Mouse (Mus musculus) stomach, postnatal 0 days (tissue): ENCODE results near the gene Jph2. TPM values are rescaled to one million over a fixed set of nuclear protein-coding genes. Genes with fewer than 3 reads are reported as not detected.

Experiments
- ATAC-seq: fragments of 200-750 bp; cut with Nextera tagmentation; 2 replicates; pipeline ENCODE4 v1.8.0; 2017; ENCODE audit not compliant: low FRiP score, low TSS enrichment
- DNase-seq: peaks from one replicate; pipeline ENCODE4 v3.0.0-alpha.2; 2016; ENCODE audit warnings: low spot score
- H3K27ac ChIP-seq: fragments of 300-500 bp; sonication (generic); replicated peaks from 2 replicates; pipeline ENCODE4 v1.5.1; 2014; ENCODE audit warnings: mild to moderate bottlenecking, control low read depth
- H3K27me3 ChIP-seq: fragments of 300-500 bp; sonication (generic); 2 replicates; pipeline ENCODE4 v1.6.1; 2014; ENCODE audit warnings: low read length; ENCODE audit not compliant: control insufficient read depth, insufficient read depth
- H3K36me3 ChIP-seq: fragments of 300-500 bp; sonication (generic); 2 replicates; pipeline ENCODE4 v1.6.1; 2014; ENCODE audit warnings: low read length, mixed read lengths; ENCODE audit not compliant: control insufficient read depth, insufficient read depth
- H3K4me1 ChIP-seq: fragments of 300-500 bp; sonication (generic); replicated peaks from 2 replicates; pipeline ENCODE4 v1.6.1; 2014; ENCODE audit warnings: antibody characterized with exemption; ENCODE audit not compliant: control insufficient read depth, insufficient read depth
- H3K4me2 ChIP-seq: fragments of 300-500 bp; sonication (generic); replicated peaks from 2 replicates; pipeline ENCODE4 v1.6.1; 2014; ENCODE audit warnings: low read depth, mild to moderate bottlenecking, control low read depth, moderate library complexity
- H3K4me3 ChIP-seq: fragments of 300-500 bp; sonication (generic); 2 replicates; pipeline ENCODE4 v1.5.1; 2014; ENCODE audit warnings: low read depth, low read length, control low read depth
- H3K9ac ChIP-seq: fragments of 300-500 bp; sonication (generic); 2 replicates; pipeline ENCODE4 v1.6.1; 2014; ENCODE audit warnings: mild to moderate bottlenecking, low read length, control low read depth, mixed read lengths
- H3K9me3 ChIP-seq: fragments of 300-500 bp; sonication (generic); 2 replicates; pipeline ENCODE4 v1.6.1; 2016; ENCODE audit warnings: low read length; ENCODE audit not compliant: control insufficient read depth
- CTCF ChIP-seq: IDR thresholded peaks from 2 replicates; pipeline ENCODE4 v1.5.1; 2016; ENCODE audit warnings: antibody characterized with exemption, low read depth, mild to moderate bottlenecking, moderate library complexity
- EP300 ChIP-seq: optimal IDR thresholded peaks from 2 replicates; pipeline ENCODE3; 2016; ENCODE audit warnings: antibody characterized with exemption
- WGBS: fragments of 180-500 bp; shearing (Covaris S2); extraction: QIAGEN DNeasy Blood & Tissue Kit; methylation state at CpG from one replicate; pipeline ENCODE4 v1.1.7; 2014; 5-methylcytosine and 5-hydroxymethylcytosine counted together
- polyA plus RNA-seq: library from polyadenylated mRNA; unstranded; fragments of >200 nt; fragmentation: Nextera tagmentation; extraction: Ambion mirVana; gene quantifications from 2 replicates; pipeline ENCODE4 v1.2.1, GENCODE M21; 2015

The Jph2 gene
- polyA plus RNA-seq, 1 experiment from 2014 or later = 13.9 TPM

- no peak for TF ChIP-seq CTCF
- TF ChIP-seq EP300 = no peak
These were observed 18.4 kb downstream of the Jph2 start for GRCm38 (mm10) chr2:163379366-163379765.

GRCm38 (mm10) chr2:163376082-163376481 lies 21.7 kb downstream of the Jph2 start:
- Histone ChIP-seq H3K4me3 (no peak overlapping the region), H3K9me3 (no peaks in the 10 kb centered on the region), H3K4me2 (no peak overlapping the region), H3K9ac (no peak overlapping the region), H3K27ac (no peak overlapping the region), H3K4me1 (no peaks in the 10 kb centered on the region), H3K27me3 (no peaks in the 10 kb centered on the region), H3K36me3 (no peaks in the 10 kb centered on the region)
- ATAC-seq (no peak), DNase-seq (no peak)
- 43% methylated on average over 32 of the region's 33 CpGs for WGBS
- TF ChIP-seq EP300 (no peak), CTCF (no peak)

More at GRCm38 (mm10) chr2:163379366-163379765, 18.4 kb downstream of the Jph2 start:
- Histone ChIP-seq H3K4me3 (no peak overlapping the region), H3K36me3 (no peaks in the 10 kb centered on the region), H3K9me3 (no peaks in the 10 kb centered on the region), H3K4me2 (no peak overlapping the region; the same call in 1 of the 2 replicates), H3K27ac (peak overlapping the region; percentile 65; the same call in 1 of the 2 replicates), H3K27me3 (no peaks in the 10 kb centered on the region), H3K9ac (no peak overlapping the region), H3K4me1 (no peaks in the 10 kb centered on the region)
- ATAC-seq (no peak), DNase-seq (no peak)
- 73% methylated on average over 5 of the region's 5 CpGs for WGBS

- H3K36me3 ChIP-seq = no peaks in the 10 kb centered on the region
- H3K27me3 ChIP-seq = no peaks in the 10 kb centered on the region
- H3K4me2 ChIP-seq = no peak overlapping the region
- no peaks in the 10 kb centered on the region for H3K4me1 ChIP-seq
- H3K9me3 ChIP-seq = no peaks in the 10 kb centered on the region
- H3K27ac ChIP-seq = no peak overlapping the region
- TF ChIP-seq CTCF (no peak), EP300 (no peak)
- H3K4me3 ChIP-seq = no peak overlapping the region
- DNase-seq (no peak), ATAC-seq (0 out of 2 replicates have a peak, but pooled peaks have one; percentile 13)
- 49% methylated on average over 35 of the region's 35 CpGs for WGBS
- H3K9ac ChIP-seq = no peak overlapping the region
These were observed 22.3 kb downstream of the Jph2 start for GRCm38 (mm10) chr2:163375468-163375867.

- ATAC-seq (no peak), DNase-seq (no peak)
- WGBS = 100% methylated on average over 1 of the region's 1 CpGs
- Histone ChIP-seq H3K36me3 (no peaks in the 10 kb centered on the region), H3K4me1 (no peaks in the 10 kb centered on the region), H3K9me3 (no peaks in the 10 kb centered on the region), H3K27me3 (no peaks in the 10 kb centered on the region), H3K9ac (no peak overlapping the region), H3K4me2 (no peak overlapping the region), H3K4me3 (no peak overlapping the region), H3K27ac (no peak overlapping the region)
- TF ChIP-seq EP300 = no peak
- TF ChIP-seq CTCF = no peak
These were observed 25.2 kb downstream of the Jph2 start for GRCm38 (mm10) chr2:163372627-163373026.

- H3K9me3 ChIP-seq = no peaks in the 10 kb centered on the region
- H3K4me1 ChIP-seq = 0 out of 2 replicates have a peak, but pooled peaks cover 2% of the 10 kb centered on the region
- H3K27ac ChIP-seq = peak overlapping the region; percentile 90
- ATAC-seq = peak; percentile 62; the same call in 1 of the 2 replicates
- no peak overlapping the region for H3K4me3 ChIP-seq
- no peaks in the 10 kb centered on the region for H3K27me3 ChIP-seq
- H3K36me3 ChIP-seq = no peaks in the 10 kb centered on the region
- DNase-seq = no peak
- 23% methylated on average over 4 of the region's 4 CpGs for WGBS
- TF ChIP-seq CTCF (no peak), EP300 (no peak)
- peak overlapping the region; percentile 18; the same call in 1 of the 2 replicates for H3K9ac ChIP-seq
- H3K4me2 ChIP-seq = no peak overlapping the region
These were observed 27.6 kb downstream of the Jph2 start for GRCm38 (mm10) chr2:163370175-163370574.

GRCm38 (mm10) chr2:163364785-163365541 lies 32.8 kb downstream of the Jph2 start:
- ATAC-seq (peak; percentile 33; the same call in 1 of the 2 replicates), DNase-seq (no peak)
- Histone ChIP-seq H3K4me1 (0 out of 2 replicates have a peak, but pooled peaks cover 2% of the 10 kb centered on the region), H3K4me3 (no peak overlapping the region), H3K36me3 (no peaks in the 10 kb centered on the region), H3K9ac (no peak overlapping the region), H3K27ac (peak overlapping the region; percentile 5; the same call in 1 of the 2 replicates), H3K27me3 (no peaks in the 10 kb centered on the region), H3K4me2 (no peak overlapping the region), H3K9me3 (no peaks in the 10 kb centered on the region)
- 39% methylated on average over 18 of the region's 18 CpGs for WGBS
- no peak for TF ChIP-seq EP300
- TF ChIP-seq CTCF = no peak
